Mouse (Mus musculus) bone marrow, adult 2 months (tissue): ENCODE measurements around the gene Gli2.

Source experiments
- CTCF ChIP-seq: fragments of 200-500 bp; IDR thresholded peaks from 2 replicates; pipeline ENCODE4 v1.5.1; 2011; ENCODE audit warnings: low read length, control low read depth; ENCODE audit not compliant: control insufficient read depth, insufficient read depth
- POLR2A ChIP-seq: fragments of 200-500 bp; IDR thresholded peaks from 2 replicates; pipeline ENCODE4 v1.6.1; 2011; ENCODE audit warnings: low read depth, mild to moderate bottlenecking, control low read depth, low read length, borderline replicate concordance; ENCODE audit not compliant: control insufficient read depth

GRCm38 (mm10) chr1:118975376-118975775, 78.0 kb downstream of the Gli2 start:
- no peak for TF ChIP-seq CTCF
- TF ChIP-seq POLR2A = no peak
